Mouse (Mus musculus): Measurements from ENCODE around the gene Klhl5. TPM values are rescaled to one million over a fixed set of nuclear protein-coding genes. Genes with fewer than 3 reads are reported as not detected.

The Klhl5 gene
- total RNA-seq, 4 experiments from 2014 or later: 46.6 to 96.0 (median 72.1) TPM

DNA sequence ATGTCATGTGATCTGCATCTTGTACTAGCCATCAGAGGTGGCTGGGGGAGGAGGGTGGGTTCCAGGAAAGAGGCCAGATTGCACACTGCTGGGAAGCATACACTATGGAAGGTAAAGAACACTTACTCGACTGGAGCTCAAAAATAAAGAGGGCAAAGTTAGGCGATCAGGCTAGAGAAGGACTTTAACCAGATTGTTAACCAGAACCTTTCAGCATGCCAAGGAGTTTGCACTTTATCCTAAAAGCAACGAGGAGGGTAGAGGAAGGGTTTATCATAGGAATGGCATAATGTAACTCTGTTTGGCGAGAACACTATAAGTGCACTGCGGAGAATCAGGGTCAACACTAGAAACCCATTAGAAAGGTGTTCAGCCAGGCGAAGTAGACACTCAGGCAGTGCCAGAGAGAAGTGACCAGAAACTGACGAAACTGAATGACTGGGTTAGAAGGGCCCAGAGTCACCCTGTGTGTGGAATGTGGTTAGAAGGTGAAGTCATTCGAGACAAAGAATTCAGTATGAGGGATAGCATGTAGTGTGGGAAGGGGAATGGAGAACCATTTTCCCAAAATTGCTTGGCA is 43.1 kb downstream of the Klhl5 start:
- no peak for DNase-seq

DNA sequence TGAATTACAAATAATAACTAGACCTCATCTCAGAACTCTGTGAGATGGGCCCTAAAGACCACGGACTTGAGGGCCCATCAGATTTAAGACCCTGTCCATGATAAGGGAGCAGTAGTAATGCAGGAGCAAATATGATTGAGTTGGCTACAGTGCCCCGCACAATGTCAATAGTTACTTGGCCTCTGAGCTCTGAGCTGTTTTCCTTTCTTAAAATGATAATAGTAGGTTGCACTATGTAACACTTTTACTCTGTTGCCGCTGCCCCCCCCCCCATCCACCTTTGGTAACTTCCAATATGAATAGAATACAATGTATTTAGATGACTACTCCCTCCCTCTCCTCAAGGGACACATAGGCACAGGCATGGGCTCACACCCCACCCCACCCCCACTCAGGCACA is 43.9 kb downstream of the Klhl5 start:
- no peak for DNase-seq

DNA sequence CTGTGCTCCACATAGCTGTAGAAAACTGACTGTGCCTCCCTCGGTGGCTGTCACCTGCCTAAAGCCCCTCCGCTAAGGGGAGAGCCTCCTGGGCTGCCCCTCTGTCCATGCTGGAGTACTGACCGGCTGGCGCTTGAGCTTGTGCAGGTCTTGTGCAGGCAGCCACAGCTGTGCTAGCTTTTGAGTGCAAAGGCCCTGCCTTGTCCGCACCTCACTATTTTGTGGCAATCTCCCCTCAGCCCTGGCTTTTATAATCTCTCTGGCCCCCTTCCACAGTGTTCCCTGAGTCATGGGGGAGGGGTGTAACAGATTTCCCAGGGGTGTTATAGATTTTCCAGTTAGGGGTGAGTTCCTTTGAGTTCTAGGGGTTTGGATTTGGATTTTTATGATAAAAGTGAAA is 44.4 kb downstream of the Klhl5 start:
- DNase-seq: no peak

DNA sequence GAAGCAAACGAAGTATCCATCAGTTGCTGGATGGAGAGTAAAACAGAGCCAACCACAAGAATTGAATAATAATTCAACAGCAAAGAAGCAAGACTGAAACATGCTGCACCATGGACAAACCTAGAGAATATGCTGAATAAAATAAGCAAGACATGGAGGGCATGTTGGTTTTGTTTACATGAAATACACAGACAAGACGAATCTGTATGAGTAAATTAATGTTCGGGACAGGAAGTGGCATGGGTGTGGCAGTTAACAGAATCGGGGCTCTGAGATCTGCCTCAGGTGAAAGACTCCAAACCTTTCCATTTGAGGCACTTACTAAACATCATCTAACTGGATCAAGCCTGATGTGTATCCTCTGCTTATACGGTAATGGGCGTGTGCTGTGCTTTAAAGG is 46.9 kb downstream of the Klhl5 start:
- DNase-seq: no peak

DNA sequence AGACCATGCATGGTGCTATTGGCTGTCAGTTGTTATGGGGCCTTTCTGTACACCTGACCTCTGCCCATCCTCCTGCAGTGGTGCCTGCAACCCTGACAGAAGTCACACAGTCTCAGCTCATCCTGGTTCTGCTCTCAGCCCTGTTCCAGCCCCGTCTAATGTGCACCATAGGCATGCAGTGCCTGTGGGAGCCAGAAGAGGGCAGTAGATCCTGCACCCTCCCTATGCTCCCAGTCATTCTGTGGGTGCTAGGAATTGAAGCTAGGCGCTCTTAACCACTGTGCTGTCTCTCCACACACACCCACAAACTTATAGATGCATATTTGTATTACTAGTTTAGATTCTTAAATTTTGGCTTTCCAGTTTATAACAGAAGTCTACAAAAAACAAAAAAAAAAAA is 49.5 kb downstream of the Klhl5 start:
- DNase-seq: no peak

DNA sequence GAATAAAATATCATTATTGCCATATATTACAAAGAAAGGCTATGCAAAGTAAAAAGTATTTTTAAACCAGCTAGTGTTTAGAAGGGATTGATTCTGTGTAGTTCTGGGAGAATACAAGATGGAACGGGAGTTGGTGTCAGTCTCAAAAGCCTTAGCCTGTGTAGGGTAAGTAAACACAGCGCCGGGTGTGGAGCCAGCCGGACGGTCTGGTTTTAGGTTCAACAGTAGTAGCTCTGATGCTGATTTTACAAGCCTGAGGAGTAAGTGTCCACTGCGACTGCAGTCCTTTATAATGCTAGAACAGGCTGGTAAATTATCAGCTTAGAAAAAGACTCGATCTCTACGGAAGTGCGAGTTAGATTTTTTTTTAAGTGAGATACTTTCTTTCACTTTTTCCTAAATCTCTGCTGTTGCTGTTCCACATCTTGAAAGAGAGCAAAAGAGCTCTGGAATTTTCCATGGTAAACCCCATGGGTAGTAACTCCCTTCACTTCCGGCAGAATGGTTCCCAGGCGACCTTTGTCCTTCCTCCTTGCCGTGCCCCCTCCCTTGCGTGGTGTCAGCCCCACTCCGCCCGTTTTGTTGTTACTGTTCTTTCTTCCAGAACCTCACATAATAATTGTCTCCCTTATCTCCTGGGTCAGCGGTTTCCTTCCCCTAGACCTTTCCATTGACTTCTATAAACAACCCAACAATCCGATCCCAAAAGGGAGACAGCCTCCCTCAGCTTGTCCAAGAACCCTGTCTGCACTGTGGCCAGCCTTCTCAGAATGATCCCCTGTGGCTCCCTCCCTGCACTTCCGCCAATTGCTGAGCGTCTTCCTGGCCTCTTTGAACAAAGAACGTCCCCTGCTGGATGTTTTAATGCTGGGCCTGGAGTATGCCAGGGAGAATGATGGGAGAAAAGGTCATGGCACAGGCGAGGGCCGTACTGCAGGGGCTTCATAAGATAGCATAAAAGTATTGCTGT is 50.4 kb downstream of the Klhl5 start:
- DNase-seq: peak; percentile 52

DNA sequence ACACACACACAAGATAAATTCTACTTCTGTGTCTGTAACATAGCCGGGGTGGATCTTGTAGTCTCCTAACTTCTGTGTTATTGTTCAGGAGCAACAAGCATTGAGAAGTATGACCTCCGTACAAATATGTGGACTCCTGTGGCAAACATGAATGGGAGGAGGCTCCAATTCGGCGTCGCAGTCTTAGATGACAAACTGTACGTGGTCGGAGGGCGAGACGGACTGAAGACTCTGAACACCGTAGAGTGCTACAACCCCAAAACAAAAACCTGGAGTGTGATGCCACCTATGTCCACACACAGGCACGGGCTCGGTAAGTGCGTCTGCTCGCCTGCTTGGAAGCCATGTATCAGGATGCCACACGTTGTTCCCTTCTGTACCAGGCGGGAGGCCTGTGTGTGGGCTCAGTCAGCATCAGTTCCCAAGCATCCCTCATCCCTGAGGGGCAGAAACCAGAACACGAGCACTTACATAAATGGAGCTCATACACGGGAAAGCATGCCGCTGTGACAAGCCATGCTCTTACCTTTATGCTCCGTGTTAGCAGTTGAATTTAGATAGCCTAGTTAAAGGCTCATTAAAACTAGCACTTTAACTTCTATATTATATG is 51.5 kb downstream of the Klhl5 start:
- no peak for DNase-seq

DNA sequence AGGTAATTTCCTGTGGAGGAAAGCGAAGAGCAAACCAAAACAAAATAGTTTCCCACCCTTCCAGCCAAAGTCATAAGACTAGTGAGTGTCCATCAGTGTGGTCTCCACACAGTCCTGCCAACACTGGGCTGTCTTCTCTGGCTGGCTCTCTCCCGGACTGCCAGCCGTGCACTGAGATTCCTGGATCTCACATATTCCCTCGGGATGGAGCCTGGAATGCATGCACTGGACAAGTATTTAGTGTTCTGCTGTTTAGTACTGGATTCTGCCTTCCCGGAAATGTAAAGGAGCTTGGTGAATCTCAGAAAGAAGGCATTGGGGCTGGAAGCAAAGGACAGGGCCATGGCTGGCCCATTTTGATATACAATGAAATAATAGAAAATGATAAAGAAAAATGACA is 55.7 kb downstream of the Klhl5 start:
- DNase-seq: no peak

DNA sequence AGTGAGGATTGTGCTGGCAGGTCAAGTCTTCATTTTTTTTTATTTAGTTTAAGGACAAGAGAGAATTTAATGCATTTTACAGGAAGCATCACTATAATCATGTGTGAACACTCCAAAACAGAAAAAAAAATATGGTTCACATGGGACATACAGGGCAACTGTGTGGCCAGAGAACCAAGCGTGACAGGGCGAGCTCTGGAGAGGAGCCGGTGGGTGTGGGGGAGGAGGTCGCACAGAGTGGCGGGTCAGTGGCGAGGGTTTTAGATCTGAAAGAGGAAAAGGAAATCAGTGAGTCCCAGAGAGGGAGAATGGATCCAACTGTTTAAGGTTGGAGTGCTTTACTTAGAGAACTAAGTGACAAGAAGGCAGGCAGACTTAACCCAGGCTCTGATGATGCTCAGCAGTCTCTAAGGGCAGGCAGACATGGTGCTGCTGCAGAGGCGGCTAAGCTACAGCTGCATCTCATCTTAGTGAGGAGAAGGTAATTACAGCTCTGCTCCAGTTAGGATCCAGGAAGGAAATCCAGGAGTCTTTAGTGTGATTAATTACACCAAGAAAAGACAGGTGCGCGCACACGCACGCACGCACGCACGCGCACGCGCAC is 56.3 kb downstream of the Klhl5 start:
- no peak for DNase-seq

DNA sequence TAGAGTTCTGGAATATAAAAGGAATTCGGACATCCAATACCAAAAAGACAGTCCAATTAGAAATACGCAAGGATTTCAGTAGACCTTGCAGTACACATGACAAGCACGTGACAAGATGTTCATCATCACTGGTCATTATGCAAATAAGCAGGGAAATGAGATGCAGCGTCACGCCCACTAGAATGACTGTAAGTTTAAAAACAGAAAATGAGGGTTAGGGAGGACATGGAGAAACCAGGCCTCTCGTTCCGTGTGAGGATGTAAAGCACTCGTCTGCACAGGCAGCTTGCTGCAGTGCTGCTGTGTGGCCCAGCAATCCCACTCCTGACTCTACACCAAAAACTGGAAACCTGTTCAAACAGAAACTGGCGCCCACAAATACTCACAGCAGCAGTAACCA is 62.9 kb downstream of the Klhl5 start:
- no peak for DNase-seq

DNA sequence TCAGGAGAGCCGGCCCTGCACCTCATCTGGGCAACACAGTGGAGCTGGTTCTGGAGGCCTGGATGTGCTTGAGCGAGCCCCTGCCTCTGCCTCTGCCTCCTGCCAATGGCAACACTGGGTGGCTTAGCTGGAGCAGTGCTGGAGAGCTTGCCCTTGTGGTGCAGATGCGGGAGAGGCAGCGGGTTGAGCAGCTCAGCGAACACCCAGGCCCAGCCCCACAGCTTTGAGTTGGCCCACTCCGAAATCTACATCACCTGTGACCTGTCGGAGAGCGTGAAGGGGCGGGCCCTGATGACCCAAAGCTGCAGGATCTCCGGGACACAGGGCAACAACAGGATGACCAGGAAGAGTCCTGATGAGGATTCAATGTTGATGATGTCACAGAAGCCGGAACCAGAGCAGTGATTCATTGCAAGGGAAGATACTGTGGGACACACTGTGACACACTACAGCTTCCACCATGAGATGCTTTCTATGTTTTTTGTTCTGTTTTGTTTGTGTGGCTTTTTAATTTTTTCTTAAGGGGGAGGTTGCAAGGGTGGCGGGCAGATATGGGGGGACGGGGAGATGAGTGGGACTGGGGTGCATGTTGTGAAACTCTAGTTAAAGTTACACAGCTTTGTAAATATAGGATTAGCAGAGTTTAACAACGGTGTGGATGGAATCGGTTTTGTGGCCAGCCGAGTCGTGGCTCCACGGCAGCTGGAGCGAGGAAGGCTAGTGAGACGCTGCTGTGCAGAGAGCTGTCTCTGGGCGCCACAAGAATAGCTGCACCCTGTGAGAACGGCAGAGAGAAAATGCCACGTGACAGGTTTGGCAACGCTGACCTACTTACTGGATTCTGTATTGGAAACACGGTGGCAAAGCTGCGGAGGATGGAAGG is 67.9 kb downstream of the Klhl5 start:
- no peak for DNase-seq

DNA sequence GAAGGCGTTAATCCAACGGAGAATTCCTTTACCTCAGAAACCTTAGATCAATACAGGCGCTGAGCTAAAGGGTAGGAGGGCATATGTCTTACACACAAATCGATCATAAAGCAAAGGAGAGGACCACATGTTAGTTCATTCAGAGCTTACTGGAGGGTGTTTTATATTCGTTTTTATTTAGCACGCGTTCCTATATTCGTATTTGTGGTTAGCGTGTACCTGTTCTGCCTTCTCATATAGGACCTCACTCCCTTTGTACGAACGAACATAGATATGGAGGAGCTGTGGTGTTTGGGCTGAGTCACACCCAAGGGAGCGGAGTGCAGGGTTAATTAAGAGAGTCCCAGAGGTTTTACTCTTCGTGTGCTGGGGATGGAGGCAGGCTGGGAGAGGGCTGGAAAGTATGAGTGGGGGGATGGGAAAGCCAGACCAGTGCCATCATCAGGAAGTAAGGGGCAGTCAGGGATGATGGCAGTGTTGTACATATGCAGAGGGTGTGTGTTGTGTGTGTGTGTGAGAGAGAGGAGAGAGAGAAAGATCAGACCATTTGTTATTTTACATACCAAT is 68.7 kb downstream of the Klhl5 start:
- DNase-seq: no peak

DNA sequence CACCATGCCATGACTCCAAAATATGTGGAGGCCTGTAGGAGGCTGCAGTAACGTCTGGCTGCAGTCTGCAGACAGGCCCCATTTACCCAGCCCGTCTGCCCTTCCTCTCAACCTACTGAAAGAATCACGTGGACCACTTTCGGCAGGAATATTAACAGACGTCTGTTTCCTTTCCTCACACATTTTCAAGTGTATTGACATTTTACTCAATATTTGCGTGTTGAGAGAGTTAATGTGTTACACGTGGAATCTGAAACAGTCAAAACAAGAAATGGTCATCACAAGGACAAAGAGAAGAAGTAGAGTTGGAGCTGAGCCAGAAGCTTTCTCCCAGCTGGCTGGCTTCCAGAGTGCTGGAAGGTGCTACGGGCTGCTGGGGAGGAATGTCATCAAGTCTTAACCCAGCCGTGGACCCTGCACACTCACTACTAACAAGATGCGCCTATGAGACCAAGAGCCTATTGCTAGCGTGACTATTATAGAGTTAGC is 69.7 kb downstream of the Klhl5 start:
- DNase-seq: peak; percentile 25

DNA sequence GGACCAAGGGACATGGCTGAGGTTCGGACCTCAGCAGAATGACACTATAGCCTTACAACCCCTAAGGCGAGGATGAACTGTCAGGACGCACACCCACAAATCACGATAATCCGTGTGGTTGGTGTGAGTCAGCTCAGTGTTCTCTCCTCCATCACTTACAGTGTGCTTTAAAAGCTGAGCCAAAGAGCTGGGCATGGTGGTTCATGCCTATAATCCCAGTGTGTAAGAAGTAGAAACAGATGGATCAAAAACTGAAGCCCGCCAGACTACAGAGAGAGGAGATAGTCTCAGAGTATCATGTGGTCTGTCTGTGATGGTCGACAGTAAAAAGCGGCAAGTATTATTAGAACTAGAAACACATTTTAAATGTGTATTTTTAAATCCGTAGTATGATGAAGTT is 71.1 kb downstream of the Klhl5 start:
- DNase-seq: no peak

DNA sequence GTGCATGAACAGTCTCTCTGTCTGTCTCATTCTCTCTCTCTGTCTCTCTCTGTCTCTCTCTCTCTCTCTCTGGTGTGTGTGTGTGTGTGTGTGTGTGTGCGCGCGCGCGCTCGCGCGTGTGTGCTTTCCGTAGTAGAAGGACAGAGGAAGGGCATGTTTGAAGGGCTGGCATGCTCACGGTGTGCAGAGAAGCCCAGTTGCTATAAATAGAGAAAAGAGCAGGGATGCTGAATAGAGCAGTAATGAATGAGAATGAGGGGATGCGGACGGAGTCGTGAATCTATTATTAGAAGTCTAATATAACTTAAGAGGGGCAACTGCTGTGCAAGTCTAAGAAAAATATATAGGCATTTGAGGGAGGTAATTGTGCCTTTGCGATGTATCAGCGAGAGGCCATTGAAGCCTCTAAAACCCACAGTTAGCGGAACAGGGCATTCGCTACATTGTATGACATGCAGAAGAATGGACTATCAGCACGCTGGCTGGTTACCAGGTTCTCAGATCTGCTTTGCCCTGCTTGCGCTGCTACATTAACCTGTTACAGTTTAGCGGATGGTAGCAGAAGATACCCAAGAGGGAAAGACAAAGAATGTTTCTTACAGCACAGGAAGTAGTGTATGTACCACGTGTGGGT is 73.9 kb downstream of the Klhl5 start:
- no peak for DNase-seq

DNA sequence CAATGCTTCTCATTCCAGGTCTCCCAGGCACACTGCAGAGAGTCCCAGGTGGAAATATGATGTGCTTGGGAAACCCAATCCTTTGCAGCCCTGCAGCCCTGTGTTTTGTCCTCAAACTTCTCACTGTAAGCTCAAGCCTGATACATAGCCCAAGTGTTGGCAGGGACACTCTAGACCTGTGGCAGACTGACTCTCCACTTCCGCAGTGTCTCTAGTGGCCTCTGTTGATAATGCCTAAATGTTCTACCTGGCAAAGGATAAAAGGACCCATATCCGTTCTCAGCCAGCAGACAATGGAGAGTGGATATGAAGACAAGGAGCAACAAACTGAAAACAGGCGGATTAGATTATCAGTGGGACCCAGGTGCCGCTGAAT is 74.4 kb downstream of the Klhl5 start:
- DNase-seq: no peak

DNA sequence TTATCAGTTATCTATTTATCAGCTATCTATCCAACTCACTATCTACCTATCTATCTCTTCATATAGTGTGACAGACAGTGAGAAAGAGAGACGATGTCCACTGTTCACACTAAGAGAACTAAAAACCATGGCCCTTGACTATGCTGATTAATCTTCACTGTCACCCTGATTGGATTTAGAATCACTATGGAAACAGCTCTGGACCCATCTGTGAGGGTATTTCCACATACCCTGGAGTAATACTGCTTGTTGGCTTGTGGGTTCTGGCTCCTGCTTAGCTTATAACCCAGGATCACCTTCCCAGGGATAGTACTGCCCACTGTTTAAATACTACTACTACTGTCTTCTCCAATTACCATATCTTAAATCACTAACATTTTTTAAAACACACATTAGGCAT is 74.9 kb downstream of the Klhl5 start:
- no peak for DNase-seq

DNA sequence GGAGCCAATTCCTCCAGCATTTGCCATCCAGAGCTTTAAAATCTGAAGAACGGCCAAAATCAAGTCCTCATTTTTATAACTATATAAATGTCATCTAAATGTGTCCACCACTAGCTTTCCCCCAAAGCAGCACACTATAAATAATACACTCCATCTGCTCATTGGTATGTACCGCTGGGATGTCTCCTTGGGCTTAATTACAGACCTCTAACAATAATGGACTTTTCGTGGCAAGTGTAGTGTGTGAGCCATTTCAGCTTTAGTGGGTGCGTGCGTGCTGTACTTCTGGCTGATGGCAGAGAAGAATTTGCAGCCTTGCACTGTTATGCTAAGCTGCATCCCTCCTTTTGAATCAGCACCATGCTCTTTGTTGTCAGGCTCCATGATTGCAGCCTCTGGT is 84.3 kb downstream of the Klhl5 start:
- DNase-seq: no peak

DNA sequence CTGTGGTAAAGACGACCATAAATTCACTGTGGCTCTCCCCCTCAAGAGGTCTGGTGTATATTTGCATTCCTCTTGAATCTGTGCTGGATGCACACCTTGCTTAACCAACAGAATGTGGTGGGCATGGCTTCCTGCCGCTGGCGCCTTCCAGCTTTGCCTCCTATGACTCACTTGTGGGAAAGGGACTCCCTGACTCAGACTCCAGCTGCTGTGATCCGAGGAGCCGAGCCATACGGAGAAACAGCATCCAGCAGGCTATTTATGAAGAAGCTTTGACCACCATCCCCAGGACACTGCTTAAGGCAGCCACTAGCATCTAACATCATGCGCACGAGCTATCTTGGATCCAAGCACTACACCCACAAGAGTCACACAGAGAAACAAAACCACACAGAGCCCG is 87.1 kb downstream of the Klhl5 start:
- no peak for DNase-seq

DNA sequence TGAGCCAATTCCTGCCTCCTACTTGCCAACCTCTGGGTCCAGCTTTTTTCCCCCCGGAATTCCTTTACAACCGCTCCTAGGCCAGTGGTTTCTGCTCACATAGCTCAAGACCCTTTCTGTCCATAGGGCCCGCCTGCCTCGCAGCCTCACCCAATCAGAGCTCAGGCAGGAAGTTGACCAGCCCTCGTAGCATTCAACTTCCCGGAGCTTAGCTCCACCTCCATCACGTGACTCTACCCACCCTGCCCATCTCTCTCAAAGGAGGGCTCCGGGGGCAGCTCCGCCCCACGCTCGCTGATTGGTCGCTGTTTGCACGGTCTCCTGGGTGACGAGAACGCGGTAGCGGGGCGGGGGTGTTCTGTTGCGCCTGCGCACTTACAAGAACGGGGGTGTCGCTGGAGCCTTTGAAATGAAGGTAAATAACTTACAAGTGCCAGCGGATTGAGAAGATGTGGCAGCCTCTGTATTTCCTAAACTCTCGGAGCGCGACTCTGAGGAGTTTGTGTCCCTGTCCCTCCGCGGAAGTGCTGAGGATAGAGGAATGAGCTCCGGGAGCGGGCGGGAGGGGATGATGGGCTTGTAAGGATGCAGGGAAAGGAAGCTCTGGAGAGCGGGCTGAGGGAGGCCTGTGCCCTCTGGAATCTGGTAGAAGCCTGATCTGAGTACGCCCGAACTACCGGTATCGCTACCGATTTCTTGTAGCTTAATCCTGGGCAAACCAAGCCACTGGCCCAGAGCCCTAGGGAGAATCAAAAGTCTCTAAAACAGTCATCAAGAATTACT is 92.2 kb downstream of the Klhl5 start, which contains the start of gene Wdr19:
Gene Wdr19, plus strand, starts transcription at position 351 of the 783 bp plus-strand sequence.
- DNase-seq: peak; percentile 100
